Mouse (Mus musculus) gastrocnemius, postnatal 36 days (tissue): ENCODE measurements at regions not wholly inside any gene's neighbourhood (a gene's known extent, or its start where the extent isn't known, plus 50 kb on each side); places are given as distances from the start of the nearest gene placed in this dataset.

Experiments
- DNase-seq, 2 experiments: peaks; one replicate each; pipeline ENCODE4 v3.0.0; 2022
- intact Hi-C: fragments of 180-260 bp; cut with DNase I; formaldehyde crosslinking; loops from one replicate; pipeline ENCODE4 v1.15.1; 2025

DNA sequence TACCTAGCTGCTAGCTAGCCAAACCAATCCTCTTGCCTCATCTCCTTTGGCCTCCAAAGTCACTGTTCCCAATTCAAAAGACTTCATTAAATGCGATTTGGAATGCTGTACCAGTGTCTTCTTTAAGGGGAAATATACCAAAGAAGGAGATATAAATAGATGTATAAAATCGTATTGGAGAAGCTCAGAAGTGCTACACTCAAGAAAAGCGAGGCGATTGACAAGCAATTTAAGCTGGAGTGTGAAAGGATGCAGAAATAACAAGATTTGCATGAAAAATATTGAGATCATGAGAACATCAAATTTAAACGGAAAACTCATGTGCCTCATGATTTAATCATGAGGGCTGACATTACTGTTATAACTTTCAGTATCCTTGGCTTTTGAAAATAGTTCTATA lies 221.8 kb upstream of the Gbe1 start:
- no peak for DNase-seq

DNA sequence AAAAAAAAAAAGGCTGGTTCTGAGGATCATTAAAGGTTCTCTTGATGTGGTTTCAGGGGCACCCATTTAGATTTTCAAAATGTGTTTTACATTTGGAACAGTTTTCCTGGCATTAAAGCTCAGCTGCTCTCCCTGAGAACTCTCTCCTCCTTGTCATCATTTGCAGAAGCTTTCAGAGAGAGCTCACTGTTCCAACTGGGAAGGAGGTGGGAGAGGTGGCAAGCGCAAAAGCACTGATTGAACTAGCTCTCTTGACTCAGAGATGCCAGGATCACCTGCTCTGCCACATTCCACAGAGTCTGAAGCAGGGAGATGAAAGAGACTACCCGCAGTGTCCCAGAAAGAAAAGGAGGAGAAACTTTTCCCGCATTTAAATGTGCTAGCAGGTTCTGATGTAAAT lies 220.5 kb upstream of the Gbe1 start:
- intact Hi-C loops = no loop called here
- DNase-seq = no peak

More for the DNA sequence above, 221.8 kb upstream of the Gbe1 start:
- intact Hi-C loops = no loop called here

DNA sequence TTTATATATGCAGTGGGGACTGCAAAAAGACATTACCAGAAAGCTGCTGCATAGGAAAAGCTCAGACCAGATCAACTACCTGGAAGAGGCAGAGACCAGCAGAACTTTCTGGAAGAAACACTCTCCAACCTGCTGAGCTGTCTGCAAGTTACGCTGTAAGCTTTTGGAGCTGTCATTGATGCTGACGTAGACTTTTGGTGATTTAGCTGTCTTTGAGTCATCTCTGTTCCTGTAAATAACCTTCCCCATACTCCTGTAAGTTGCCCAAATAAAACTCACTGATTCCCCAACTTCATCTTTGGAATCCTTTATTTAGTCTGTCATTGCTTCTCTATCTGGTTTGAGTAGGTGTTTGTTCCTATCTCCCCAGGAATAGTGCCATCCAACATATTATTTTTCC lies 218.5 kb upstream of the Gbe1 start:
- no peak for DNase-seq
- intact Hi-C loops = no loop called here

DNA sequence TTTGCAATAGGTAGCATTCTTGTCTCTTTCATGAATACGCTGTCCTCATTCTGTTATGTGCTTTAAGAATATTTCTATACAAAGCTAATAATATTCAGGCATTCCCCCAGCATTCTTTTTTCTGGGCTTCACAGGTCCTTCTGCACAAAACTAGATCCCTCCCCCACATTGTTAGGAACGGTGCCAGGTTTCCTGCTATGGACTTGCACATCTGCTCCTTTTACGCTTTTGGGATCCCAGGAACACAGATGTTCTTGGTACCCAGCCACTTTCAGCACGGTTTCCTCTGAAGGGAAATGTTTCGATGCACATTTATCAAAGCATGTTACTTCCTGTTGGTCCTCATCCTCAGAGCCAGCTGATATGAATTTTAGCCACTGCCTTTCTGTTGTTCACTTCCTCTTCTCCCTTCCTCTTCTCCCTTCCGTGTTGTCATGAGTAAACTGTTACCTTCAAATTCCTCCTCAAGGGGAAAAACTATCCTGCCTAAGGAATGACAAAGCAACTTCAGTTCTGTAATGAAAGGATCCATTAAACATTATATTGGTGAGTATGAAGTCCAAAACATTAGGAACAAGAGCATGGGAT lies 209.9 kb upstream of the Gbe1 start:
- DNase-seq = no peak
- intact Hi-C loops = no loop called here

DNA sequence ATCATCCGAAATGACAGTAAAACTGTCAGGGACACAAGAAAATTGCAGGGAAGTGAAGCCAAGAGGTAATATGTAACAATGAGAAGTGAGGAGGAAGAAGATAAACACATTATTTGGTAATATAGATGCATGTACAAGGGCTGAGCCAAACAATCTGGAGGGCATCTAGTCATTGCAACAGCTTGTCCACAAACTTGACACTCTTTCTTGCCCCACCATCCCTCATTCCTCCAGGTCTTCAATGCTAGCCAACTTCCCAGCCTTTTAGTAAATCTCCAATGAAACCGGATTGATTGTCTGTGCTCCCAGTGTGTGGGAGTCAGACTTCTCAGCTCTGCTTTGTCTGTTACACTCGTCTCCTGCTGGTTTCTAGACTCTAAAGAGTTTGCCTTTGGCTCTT lies 172.3 kb upstream of the Gbe1 start:
- no peak for DNase-seq
- intact Hi-C loops = no loop called here

DNA sequence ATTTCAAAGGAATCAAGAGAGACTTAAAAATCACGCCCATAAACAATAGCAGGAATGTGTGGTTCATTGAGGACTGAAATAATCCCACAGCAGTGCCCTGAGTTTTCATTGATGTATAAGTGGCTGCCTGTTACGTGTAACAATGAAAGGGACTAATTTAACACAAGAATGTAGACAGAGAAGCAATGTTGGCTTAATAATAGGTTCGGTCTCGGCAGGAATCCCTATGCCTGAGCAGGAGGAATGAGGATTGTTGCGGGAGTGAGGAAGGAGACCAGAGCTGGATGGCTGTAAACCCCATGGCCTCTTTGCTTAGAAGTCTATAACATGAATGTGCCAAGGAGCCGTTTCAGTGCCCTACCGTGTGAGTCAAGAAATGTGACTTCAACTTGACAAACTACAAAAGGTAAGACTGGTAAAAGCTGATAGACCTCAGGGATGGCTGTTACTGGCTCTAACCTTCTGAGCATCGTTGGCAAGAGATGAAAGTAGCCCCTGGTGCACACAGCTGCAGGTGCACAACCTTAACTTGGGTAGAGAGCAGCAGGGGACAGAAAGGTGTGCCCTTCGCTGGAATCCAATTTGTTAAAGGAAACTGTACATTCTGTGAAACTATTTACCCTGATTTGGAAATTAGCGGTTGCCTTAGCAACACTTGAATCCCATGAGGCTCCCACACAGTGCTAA lies 165.9 kb upstream of the Gbe1 start:
- intact Hi-C loops = no loop called here

DNA sequence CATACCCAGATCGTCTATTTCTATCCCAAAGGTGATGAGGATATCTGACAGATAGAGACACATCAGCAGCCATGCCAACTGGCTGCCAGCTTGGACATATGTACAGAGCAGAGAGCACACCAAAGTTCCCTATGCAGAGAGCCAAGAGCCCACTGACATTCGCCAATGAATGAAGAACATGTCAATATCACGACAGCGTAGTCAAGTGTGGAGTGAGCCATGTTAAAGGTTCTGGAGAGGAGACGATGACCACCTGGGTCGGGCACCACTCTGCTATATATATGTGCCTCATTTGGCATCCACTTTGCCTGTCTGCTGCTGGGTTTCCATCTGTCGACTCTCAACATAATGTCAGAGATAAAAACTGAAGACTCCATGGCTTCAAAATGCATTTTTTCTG lies 159.2 kb upstream of the Gbe1 start:
- intact Hi-C loops = no loop called here
- DNase-seq = no peak

More for the DNA sequence above, 165.9 kb upstream of the Gbe1 start:
- no peak for DNase-seq

DNA sequence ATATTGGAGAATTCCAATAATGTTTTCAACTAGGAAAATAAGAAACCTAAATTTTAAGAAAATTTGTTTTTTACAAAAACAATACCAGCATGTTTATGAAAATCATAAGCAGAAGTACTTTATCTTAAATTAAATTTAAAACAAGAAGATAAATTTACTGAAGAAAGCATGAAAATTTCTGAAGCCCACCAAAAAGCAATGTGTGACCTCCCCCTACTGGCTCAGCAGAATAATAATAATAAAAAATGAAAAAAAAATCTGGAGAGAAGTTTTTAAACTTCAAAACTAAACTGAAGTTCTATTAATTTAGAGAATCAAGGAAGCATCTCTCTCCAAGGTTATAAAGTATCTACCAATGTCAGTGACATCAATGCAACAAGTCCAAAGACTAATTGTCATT lies 153.2 kb upstream of the Gbe1 start:
- intact Hi-C loops = no loop called here
- DNase-seq = no peak

DNA sequence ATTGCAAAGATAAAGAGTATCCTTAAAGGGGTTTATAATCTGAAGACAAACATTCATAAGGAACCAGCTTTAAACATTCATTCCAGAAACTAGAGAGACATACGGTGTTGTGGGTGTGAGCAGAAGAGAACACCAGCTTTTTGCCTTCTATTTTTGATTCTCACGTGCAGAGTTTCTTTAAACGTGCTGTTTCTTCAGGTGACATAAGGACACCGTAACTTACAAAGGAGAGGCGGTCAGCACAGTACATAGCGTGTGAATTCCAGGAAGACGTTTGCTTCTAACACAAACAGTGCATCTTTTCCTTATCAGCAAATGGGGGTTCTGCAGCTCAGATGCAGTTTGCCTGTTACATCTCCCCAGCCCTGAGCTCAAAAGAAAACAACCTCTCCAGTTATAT lies 138.6 kb upstream of the Gbe1 start:
- DNase-seq = no peak
- intact Hi-C loops = no loop called here

DNA sequence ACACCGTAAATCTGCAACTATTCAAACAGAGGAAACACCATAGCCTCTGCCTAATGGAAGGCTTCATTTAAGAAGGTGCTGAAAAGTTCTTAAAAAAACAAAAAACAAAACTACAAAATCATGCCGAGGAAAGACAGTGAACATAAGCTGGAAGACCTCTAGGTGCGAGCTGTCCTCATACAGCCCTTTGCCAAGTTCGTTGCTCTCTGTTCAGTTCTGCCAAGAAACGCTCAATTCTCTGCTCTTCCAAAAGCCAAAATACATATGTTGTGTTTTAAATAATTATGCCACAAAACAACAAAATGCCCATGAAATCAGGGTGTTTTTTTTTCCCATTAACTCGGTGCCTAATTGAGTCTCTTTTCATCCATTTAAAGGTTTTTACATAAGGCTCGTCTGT lies 134.8 kb upstream of the Gbe1 start:
- no peak for DNase-seq
- intact Hi-C loops = no loop called here

DNA sequence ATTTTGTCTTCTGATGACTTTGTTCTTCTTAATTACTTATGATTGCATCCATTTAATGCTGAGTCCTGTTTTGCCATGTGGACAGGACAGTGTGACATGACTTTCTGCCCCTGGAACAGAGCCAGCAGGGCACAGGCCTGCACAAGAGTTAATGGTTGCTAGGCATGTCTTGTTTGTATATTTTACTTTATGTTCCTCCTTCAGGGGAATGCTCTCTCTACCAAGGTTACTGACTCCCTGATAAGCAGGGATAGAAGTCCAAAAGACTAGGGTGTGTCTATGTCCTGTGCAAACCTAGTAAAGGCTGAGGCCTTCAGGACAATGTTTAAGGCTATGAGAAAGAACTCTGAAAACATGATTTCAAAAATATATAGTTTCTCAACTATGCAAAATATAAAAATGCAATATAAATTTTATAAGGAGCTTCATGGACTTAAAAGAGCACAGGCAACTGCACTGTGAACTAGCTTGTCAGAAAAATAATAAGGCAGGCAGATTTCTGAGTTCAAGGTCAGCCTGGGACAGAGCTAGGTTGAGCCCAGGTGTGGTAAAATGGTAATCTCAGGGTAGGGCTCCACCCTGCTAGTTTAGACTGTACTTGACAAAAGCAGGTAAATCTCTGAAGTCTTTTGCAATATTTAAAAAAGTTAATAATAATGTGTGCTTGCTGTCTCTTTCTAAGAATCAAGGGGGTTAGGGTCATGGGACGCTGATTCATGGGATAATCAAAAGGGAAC lies 99.7 kb upstream of the Gbe1 start:
- intact Hi-C loops = no loop called here
- no peak for DNase-seq

DNA sequence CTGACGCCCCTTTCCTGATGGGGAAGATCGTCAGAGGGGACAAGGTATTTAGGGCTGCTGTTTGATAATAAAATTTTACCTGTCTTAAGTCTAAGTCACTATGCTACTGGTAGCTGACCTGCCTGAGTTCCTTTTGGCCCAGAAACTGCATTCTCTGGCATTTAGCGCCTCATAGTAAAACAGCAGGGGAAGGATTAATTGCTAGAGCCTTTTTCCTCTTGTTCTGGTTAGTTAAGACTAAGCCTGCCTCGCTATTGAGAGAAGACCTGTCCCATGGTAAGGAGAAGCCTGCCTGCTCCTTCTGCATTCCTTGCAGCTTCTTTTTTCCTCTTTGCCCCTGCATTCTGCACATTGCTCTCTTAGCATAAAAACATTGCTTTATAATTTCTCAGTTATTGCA lies 98.9 kb upstream of the Gbe1 start:
- DNase-seq = no peak
- intact Hi-C loops = no loop called here

DNA sequence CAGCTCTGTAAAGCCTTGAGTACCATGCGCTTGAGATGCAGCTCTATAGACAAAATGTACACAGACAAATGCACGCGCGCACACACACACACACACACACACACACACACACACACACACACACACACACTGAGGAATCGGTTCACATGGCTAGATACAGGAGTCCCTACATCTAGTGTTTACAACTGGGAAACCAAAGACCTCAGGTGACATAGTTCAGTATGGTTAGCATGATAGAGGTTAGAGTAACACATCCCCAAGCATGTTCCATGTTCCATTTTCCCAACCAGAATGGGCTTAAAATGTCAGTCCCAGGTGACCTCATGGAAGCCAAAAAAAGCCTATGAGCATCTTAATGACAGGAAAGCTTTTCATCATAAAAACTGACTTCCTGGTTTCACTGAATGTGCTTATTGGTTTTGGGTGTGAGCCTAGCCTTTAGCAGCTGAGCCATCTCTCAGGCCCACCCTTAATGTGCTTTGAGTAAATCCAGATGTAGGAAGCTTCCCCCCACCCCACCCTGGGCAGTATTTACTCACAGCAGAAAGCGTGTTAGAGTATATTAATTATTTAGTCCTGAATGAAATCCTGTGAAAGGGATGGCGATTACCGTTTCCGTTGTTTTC lies 86.0 kb upstream of the Gbe1 start:
- DNase-seq = no peak
- intact Hi-C loops = no loop called here

DNA sequence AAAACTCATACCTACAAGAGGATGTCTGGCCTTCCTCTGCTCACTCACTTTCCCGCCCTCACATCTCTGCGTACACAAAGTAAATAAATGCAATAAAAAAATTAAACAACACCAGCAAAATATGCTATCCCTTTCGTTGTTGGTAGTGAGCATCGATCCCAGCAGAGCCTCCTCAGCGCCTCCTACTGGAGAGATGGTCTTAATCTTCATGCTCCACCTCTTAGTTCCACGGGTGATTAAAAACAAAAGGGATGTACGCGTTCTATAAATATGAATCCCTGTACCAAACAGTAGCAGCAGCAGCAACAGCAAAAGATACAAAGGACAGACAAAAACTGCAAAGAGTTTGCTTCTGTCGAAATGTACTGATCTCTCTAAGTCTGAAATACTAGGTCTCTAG lies 81.0 kb upstream of the Gbe1 start:
- DNase-seq = no peak

DNA sequence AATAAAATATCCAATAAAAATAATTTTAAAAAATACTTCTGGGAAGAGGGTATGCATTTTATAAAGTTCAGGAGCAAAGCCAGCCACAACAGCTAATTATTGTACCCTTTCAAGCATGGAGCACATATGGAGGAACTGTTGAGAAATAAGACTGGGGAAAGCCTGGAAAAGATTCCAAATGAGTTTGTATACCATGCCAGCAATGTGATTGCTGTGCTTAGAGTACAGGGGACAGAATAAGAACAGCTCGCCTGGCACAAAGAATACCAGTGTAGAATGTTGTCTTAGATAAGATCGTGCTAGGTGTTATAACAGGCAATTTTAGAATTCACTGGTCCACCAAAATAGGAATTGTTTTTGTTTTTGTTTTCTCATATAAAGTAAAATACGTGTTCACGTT lies 78.6 kb upstream of the Gbe1 start:
- intact Hi-C loops = no loop called here
- DNase-seq = no peak

More for the DNA sequence above, 81.0 kb upstream of the Gbe1 start:
- intact Hi-C loops = no loop called here

DNA sequence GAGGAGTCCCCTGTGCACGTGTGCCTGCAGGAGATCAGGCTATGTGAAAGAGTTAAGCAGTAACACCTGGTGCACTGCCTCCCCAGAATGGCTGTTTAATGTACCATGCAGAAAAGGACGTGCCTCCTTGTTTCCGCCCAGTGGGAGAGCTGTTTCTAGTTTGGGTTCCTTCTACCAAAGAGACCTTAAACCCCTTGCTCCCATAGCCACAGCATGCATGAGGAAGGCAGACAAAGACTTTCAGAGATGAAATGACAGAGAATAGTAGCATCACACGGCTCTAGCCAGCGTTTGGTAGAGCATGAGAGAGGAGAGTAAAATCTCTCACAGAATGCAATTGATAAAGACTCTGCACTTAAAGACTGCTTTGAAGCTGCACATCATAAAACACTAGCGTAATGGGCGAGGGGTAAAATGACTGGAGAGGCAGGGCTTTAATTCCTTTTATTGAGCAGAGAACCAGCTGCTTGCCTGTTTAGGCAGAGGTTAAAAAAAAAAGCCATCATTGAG lies 74.3 kb upstream of the Gbe1 start:
- DNase-seq = no peak
- intact Hi-C loops = no loop called here

DNA sequence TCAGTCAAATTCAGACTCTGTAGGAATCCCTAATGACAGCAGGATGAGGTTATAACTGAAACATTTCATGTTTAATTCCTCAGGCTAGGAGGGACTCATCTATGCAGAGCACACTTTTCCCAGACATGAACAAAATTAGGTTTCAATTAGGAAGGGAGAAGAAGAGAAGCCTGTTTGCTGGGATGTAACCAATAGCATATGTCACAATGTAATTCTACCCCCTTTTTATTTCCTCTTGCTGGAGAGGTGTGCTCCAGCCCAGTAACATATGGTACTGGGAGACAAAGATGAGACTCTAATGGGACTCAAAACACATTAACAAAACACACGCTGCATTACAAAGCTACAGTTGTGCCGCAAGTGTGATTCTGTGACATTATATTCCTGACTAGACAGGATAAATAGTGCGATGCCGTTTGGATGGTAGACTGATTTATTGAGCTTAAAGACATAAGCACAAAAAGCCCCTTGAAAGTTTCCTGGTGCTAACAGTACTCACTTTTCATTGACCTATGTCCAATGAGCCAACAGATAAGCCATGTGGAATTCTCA lies 69.5 kb upstream of the Gbe1 start:
- DNase-seq = no peak
- intact Hi-C loops = no loop called here

DNA sequence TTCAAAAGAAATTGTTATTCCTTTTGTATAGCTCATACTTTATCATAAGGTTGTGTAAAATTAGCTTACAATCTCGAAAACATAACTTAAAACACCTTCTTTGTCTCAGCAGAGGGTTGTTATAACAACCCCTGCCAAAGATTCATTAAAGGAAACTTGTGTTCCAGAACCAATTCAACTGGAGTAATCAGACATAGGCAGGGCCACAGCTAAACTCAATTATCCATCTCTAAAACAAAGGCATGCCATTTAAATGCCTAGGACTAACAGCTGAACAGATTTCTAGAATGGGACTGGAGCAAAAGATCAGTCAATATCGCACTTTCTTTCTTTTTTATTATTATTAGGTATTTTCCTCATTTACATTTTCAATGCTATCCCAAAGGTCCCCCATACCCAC lies 68.8 kb upstream of the Gbe1 start:
- DNase-seq = no peak
- intact Hi-C loops = no loop called here

DNA sequence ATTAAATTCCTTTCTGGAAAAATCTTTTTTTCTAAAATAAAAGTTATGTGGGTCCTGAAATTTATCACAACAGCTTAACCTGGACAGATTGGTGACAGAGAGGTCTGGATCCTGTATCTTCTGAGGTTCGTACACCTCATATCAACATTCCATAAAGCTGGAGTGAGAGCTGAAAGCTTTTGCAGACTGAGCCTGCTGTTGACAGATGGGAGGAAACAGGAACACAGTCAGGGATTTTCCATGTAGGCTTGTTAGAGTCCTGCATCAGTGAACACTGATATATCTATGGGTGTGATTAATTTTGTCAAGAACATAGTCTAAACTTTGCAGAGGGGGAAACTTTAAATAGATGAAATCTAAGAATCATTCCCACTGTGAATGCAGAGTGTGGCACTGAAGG lies 54.4 kb upstream of the Gbe1 start:
- no peak for DNase-seq
- intact Hi-C loops = no loop called here

DNA sequence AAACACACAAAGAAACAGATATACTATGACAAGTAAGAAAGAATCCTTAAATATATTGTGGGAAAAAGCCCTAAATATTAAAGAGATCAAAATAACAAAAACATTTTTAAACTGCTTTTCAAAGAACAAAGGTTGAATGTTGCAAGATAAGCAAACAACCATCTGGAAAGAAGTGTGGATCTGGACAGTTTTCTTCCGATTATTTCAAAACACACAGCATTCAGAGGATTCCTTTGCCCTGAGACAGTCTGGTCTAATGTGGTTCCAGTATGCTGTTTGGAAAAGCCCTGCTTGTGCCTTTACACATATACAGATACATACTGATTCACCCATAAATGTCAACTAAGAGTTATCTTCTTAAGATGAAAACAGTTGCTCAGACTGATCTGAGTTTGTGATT lies 53.6 kb upstream of the Gbe1 start:
- intact Hi-C loops = no loop called here
- no peak for DNase-seq
